Mouse (Mus musculus): Measurements from ENCODE around the gene Ttc39a.

DNA sequence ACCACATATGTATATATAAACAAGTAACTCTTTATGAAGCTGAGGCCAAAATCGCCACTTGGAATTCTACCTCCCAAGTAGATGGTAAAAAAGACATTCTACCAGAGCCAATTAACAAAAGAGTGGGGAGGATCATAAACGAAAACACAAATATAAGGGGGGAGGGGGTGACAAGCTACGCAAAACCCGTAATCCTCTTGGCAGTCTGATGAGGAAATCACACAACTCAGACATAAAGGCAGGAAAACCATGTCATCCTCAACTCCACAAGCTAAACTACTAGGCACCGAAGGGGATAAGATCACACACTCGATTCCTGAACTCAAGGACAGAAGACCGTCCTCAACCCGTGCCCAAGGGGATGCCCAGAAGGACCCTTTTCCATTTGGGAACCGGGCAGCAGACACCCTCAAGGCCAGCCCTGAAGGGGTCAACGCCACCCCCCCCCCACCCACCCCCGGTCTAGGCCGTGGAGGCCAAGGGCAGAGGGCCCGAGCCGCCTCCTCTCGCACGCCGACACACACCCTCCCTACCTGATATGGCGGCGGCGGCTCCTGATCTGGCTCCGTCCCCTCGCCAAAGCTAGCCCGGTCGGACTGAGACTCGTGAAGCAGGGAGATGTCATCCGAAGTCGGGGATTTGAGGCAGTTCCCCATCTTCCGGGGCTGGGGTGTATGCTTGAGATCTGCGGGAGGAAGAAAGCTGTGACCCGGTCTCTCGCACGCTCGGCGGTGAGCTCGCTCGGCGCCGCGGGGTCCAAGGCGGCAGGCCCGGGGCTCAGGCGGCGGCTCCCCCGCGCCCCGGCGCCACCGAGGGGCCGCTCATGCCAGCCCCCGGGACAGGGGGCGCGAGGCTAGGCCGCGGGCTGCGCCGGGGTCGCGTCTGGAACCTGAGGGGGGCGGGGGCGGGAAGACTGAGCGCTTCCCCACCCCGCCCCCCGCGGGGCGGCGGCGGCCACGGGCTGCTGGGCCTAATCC is 69.4 kb downstream of the Ttc39a start:
- TF ChIP-seq POLR2A (IDR thresholded peaks at IDR 0.05; ENCODE audit: control insufficient read depth, low read depth, low read length) (0 out of 2 replicates have a peak, but pooled peaks have one; percentile 11), CTCF (IDR thresholded peaks at IDR 0.05; ENCODE audit: control insufficient read depth, insufficient read depth, insufficient replicate concordance, low read depth, low read length) (no peak)

Measured in testis, adult 2 months (tissue).